In the genomic region with DNA sequence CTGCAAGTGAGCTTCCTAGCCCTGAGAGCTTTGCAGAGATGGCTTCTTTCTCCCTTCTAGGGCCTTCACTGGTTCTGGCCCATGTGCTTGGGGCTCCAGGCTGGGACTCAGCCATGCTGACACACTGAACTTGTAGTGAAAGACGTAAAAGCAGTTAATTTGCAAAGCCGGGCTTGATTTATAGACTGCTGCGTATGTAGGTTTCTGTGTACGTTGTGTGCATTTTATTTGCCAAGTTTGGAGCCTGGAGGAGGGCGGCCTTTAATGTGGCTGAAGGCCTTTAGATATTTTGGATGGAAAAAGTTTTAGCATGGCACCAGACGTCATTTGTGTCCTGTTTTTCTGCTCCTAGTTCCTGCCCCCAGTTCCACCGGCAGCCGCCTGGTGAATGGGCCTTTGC, we compare ENCODE assay signal across 16 mouse cellular contexts. TPM values are rescaled to one million over a fixed set of nuclear protein-coding genes. Genes with fewer than 3 reads are reported as not detected.
DNase-seq lines count a peak whose midpoint lies in the region; ATAC-seq and TF ChIP-seq lines count a peak whose summit lies in the region.
"Had no signal": no experiment of that assay in that cellular context is flagged by ENCODE, and none has a peak within 500 bp of the region (broad histone marks: within the 10 kb centered on the region; RNA-seq: fewer than 3 reads in every experiment).

No protein-coding gene starts in this region.

- H3K4me1 ChIP-seq in heart, embryonic 16.5 days (ENCODE audit: control insufficient read depth, insufficient read depth, low read length): peaks cover 27% of the 10 kb centered on the region
- H3K4me1 ChIP-seq in heart, adult 2 months (ENCODE audit: control insufficient read depth, insufficient read depth, low read length): no peaks in the 10 kb centered on the region
- H3K4me1 ChIP-seq in lung, embryonic 16.5 days (replicated peaks; ENCODE audit: control insufficient read depth, insufficient read depth, low read length): peaks cover 44% of the 10 kb centered on the region
- H3K4me1 ChIP-seq in limb, embryonic 11.5 days (ENCODE audit: control insufficient read depth, insufficient read depth, low read length): peaks cover 75% of the 10 kb centered on the region
- peaks cover 56% of the 10 kb centered on the region for H3K4me1 ChIP-seq in stomach, embryonic 16.5 days (ENCODE audit: control insufficient read depth, insufficient read depth, low read length)

- WGBS in heart, embryonic 16.5 days: 62% methylated on average over 8 of the region's 8 CpGs
- 80% methylated on average over 8 of the region's 8 CpGs for WGBS in heart, adult 2 months
- WGBS in lung, embryonic 16.5 days: 47% methylated on average over 8 of the region's 8 CpGs
- WGBS in limb, embryonic 11.5 days: 23% methylated on average over 8 of the region's 8 CpGs
- WGBS in stomach, embryonic 16.5 days: 48% methylated on average over 8 of the region's 8 CpGs

- H3K36me3 ChIP-seq in heart, embryonic 16.5 days (ENCODE audit: control insufficient read depth, insufficient read depth): 0 out of 2 replicates have a peak, but pooled peaks cover 5% of the 10 kb centered on the region
- H3K36me3 ChIP-seq in heart, adult 2 months (ENCODE audit: control insufficient read depth, insufficient read depth, low read length): no peaks in the 10 kb centered on the region
- peaks cover 6% of the 10 kb centered on the region for H3K36me3 ChIP-seq in lung, embryonic 16.5 days (ENCODE audit: control insufficient read depth, insufficient read depth, low read length)
- H3K36me3 ChIP-seq in limb, embryonic 11.5 days (ENCODE audit: control insufficient read depth, insufficient read depth, low read length): peaks cover 6% of the 10 kb centered on the region; the same call in 1 of the 2 replicates
- no peaks in the 10 kb centered on the region for H3K36me3 ChIP-seq in stomach, embryonic 16.5 days (ENCODE audit: control insufficient read depth, insufficient read depth, low read length)

- H3K4me3 ChIP-seq in heart, embryonic 16.5 days (ENCODE audit: low read length): no peak overlapping the region
- no peak overlapping the region for H3K4me3 ChIP-seq in heart, adult 2 months
- no peak overlapping the region for H3K4me3 ChIP-seq in lung, embryonic 16.5 days (ENCODE audit: low read length)
- no peak overlapping the region for H3K4me3 ChIP-seq in limb, embryonic 11.5 days (ENCODE audit: low read depth, low read length)
- no peak overlapping the region for H3K4me3 ChIP-seq in stomach, embryonic 16.5 days (replicated peaks; ENCODE audit: low read length)
- H3K4me3 ChIP-seq: midbrain, embryonic 12.5 days had no signal

- no peak for TF ChIP-seq EP300 in heart, adult 2 months (IDR thresholded peaks at IDR 0.05; ENCODE audit: insufficient read depth, low read depth, low read length)

- no peak for TF ChIP-seq POLR2A in heart, adult 2 months (IDR thresholded peaks at IDR 0.05; ENCODE audit: insufficient read depth, low read depth, low read length)

- H3K79me2 ChIP-seq in heart, adult 2 months (replicated peaks; ENCODE audit: control insufficient read depth, insufficient read depth, low read length): no peaks in the 10 kb centered on the region

- no peak for TF ChIP-seq CTCF in heart, adult 2 months (IDR thresholded peaks at IDR 0.05)

- no peak for DNase-seq in heart, adult 2 months
- DNase-seq in lung, postnatal 10 days: no peak
- DNase-seq in limb, embryonic 11.5 days (ENCODE audit: low spot score): no peak
- no peak for DNase-seq in thymus, postnatal 0 days (ENCODE audit: low spot score)
- DNase-seq in left cerebral cortex, postnatal 10 days (ENCODE audit: extremely low spot score in 1 of 2, low spot score in 2 of 2): no peak
- DNase-seq: cerebellum, adult 8-10 months; embryo, embryonic 11 days; gastrocnemius, postnatal 10 days; kidney, postnatal 14 days; lung, adult 2 months had no signal

- intact Hi-C loops in heart, adult 2 months (cut with DNase I): loop anchor here (5.0 kb wide), 2 partner anchors 42 to 137 kb away; no protein-coding TSS in a partner anchor
- intact Hi-C loops in left cerebral cortex, postnatal 10 days (cut with DNase I): loop anchor here (2.0 to 5.0 kb wide), 2 partner anchors 41 to 132 kb away; no protein-coding TSS in a partner anchor

- no peaks in the 10 kb centered on the region for H3K27me3 ChIP-seq in heart, embryonic 16.5 days (ENCODE audit: control insufficient read depth, insufficient read depth, low read length)
- H3K27me3 ChIP-seq in heart, adult 2 months (ENCODE audit: control insufficient read depth, insufficient read depth, low read length): no peaks in the 10 kb centered on the region
- H3K27me3 ChIP-seq in lung, embryonic 16.5 days (ENCODE audit: control insufficient read depth, insufficient read depth, low read depth, low read length): no peaks in the 10 kb centered on the region
- no peaks in the 10 kb centered on the region for H3K27me3 ChIP-seq in limb, embryonic 11.5 days (ENCODE audit: control insufficient read depth, insufficient read depth, low read length)
- H3K27me3 ChIP-seq in stomach, embryonic 16.5 days (ENCODE audit: control insufficient read depth, insufficient read depth, low read length): no peaks in the 10 kb centered on the region
- H3K27me3 ChIP-seq: midbrain, embryonic 12.5 days had no signal

- peak overlapping the region; percentile 81 for H3K27ac ChIP-seq in heart, embryonic 16.5 days (ENCODE audit: low read length)
- H3K27ac ChIP-seq in heart, adult 2 months: no peak overlapping the region
- peak overlapping the region; percentile 82 for H3K27ac ChIP-seq in lung, embryonic 16.5 days (ENCODE audit: low read length)
- peak overlapping the region; percentile 98 for H3K27ac ChIP-seq in limb, embryonic 11.5 days (replicated peaks; ENCODE audit: low read depth, low read length)
- peak overlapping the region; percentile 85 for H3K27ac ChIP-seq in stomach, embryonic 16.5 days (ENCODE audit: low read length)

- ATAC-seq in heart, embryonic 16.5 days (replicated peaks; ENCODE audit: extremely low read depth, insufficient read depth, low FRiP score): no peak
- ATAC-seq in lung, embryonic 16.5 days (ENCODE audit: low read depth): no peak
- no peak for ATAC-seq in limb, embryonic 11.5 days (ENCODE audit: insufficient number of reproducible peaks, low FRiP score, low TSS enrichment, low read depth)
- ATAC-seq in stomach, embryonic 16.5 days (ENCODE audit: insufficient read depth, low FRiP score): no peak
- ATAC-seq: CD4-positive, CD25-positive, alpha-beta regulatory T cell, adult 4 months; forebrain, embryonic 14.5 days had no signal

- H3K9ac ChIP-seq in heart, embryonic 16.5 days (ENCODE audit: low read length): no peak overlapping the region
- no peak overlapping the region for H3K9ac ChIP-seq in heart, adult 2 months (ENCODE audit: low read depth, low read length)
- H3K9ac ChIP-seq in lung, embryonic 16.5 days (ENCODE audit: low read length): peak overlapping the region; percentile 29; the same call in 1 of the 2 replicates
- H3K9ac ChIP-seq in limb, embryonic 11.5 days (ENCODE audit: low read length): no peak overlapping the region
- peak overlapping the region; percentile 61; the same call in 1 of the 2 replicates for H3K9ac ChIP-seq in stomach, embryonic 16.5 days (ENCODE audit: low read length)
- H3K9ac ChIP-seq: midbrain, embryonic 12.5 days had no signal

- no peak overlapping the region for H3K4me2 ChIP-seq in heart, embryonic 16.5 days (ENCODE audit: low read depth, low read length)
- H3K4me2 ChIP-seq in lung, embryonic 16.5 days (ENCODE audit: low read depth, low read length): no peak overlapping the region
- H3K4me2 ChIP-seq in limb, embryonic 11.5 days (ENCODE audit: low read depth, severe bottlenecking): no peak overlapping the region
- no peak overlapping the region for H3K4me2 ChIP-seq in stomach, embryonic 16.5 days (ENCODE audit: low read depth, low read length)
- H3K4me2 ChIP-seq: midbrain, embryonic 12.5 days had no signal

- H3K9me3 ChIP-seq in heart, embryonic 16.5 days (replicated peaks; ENCODE audit: control insufficient read depth, low read length): no peaks in the 10 kb centered on the region
- no peaks in the 10 kb centered on the region for H3K9me3 ChIP-seq in lung, embryonic 16.5 days (ENCODE audit: control insufficient read depth, low read length)
- H3K9me3 ChIP-seq in limb, embryonic 11.5 days (ENCODE audit: control insufficient read depth, low read length): no peaks in the 10 kb centered on the region
- no peaks in the 10 kb centered on the region for H3K9me3 ChIP-seq in stomach, embryonic 16.5 days (replicated peaks; ENCODE audit: control insufficient read depth, low read length)
- H3K9me3 ChIP-seq: midbrain, embryonic 12.5 days had no signal

RNA-seq across cellular contexts. Expression of a gene that starts 7.3 kb away (rescaled TPM):
- 14.2 and 20.0 TPM in 2 replicates for polyA plus RNA-seq in heart, embryonic 16.5 days (2015; fragmentation: Nextera tagmentation; extraction: Ambion mirVana)
- total RNA-seq in heart, adult 2 months (2021): 1 to 10 TPM in 1 of 2 experiments, under 1 TPM in 1; 0.89 to 2.1 TPM
- 12.8 and 18.0 TPM in 2 replicates for polyA plus RNA-seq in heart, adult 2 months (2012; rRNA removed)
- 17.2 and 22.4 TPM in 2 replicates for polyA plus RNA-seq in lung, embryonic 16.5 days (2015; fragmentation: Nextera tagmentation; extraction: Ambion mirVana)
- polyA plus RNA-seq in limb, embryonic 11.5 days (2014; fragmentation: Nextera tagmentation; extraction: Ambion mirVana): 17.8 and 19.7 TPM in 2 replicates
- 16.2 and 30.7 TPM in 2 replicates for polyA plus RNA-seq in stomach, embryonic 16.5 days (2015; fragmentation: Nextera tagmentation; extraction: Ambion mirVana)
- 20.1 and 20.7 TPM in 2 replicates for polyA plus RNA-seq in thymus, postnatal 0 days (2015; fragmentation: Nextera tagmentation; extraction: Ambion mirVana)
- total RNA-seq in left cerebral cortex, postnatal 10 days (2021): 1 to 10 TPM; 4.8 to 7.2 TPM

RNA-seq across cellular contexts. Expression of a gene that starts 41.2 kb away (rescaled TPM):
- polyA plus RNA-seq in heart, embryonic 16.5 days (2015; fragmentation: Nextera tagmentation; extraction: Ambion mirVana): 5.3 and 17.1 TPM in 2 replicates
- total RNA-seq in heart, adult 2 months (2021): 1 to 10 TPM; 1.1 to 1.3 TPM
- polyA plus RNA-seq in heart, adult 2 months (2012; rRNA removed): 1.8 TPM in 1 of 2 replicates, not detected in the other
- 17.9 and 50.7 TPM in 2 replicates for polyA plus RNA-seq in lung, embryonic 16.5 days (2015; fragmentation: Nextera tagmentation; extraction: Ambion mirVana)
- 8.0 and 10.8 TPM in 2 replicates for polyA plus RNA-seq in limb, embryonic 11.5 days (2014; fragmentation: Nextera tagmentation; extraction: Ambion mirVana)
- 12.0 and 208 TPM in 2 replicates for polyA plus RNA-seq in stomach, embryonic 16.5 days (2015; fragmentation: Nextera tagmentation; extraction: Ambion mirVana)
- 4.7 and 5.2 TPM in 2 replicates for polyA plus RNA-seq in thymus, postnatal 0 days (2015; fragmentation: Nextera tagmentation; extraction: Ambion mirVana)
- total RNA-seq in left cerebral cortex, postnatal 10 days (2021): not detected

Comparison
In these comparisons a context has a peak if more than half of its experiments do, and no peak if none do; other contexts are left out.
1. H3K9ac ChIP-seq: peak in lung, embryonic 16.5 days (single experiment) and stomach, embryonic 16.5 days (single experiment); none in heart, embryonic 16.5 days (single experiment), heart, adult 2 months (single experiment) and limb, embryonic 11.5 days (single experiment).